Mouse (Mus musculus) frontal cortex, adult (tissue): ENCODE measurements around the gene Igf1r.
A peak's percentile ranks its signal among the peaks of the same experiment; 100 is the strongest.

Experiments
- ATAC-seq: cut with Nextera tagmentation; 2 replicates; pipeline ENCODE4 v1.9.2; 2017; ENCODE audit warnings: mild to moderate bottlenecking, moderate library complexity, mixed read lengths; ENCODE audit not compliant: low TSS enrichment

Igf1r gene

GRCm38 (mm10) chr7:68075401-68075800 lies 122.8 kb downstream of the Igf1r start:
- no peak for ATAC-seq

GRCm38 (mm10) chr7:68080122-68080845 lies 127.7 kb downstream of the Igf1r start:
- no peak for ATAC-seq

GRCm38 (mm10) chr7:68085338-68085737 lies 132.7 kb downstream of the Igf1r start:
- peak; percentile 28; the same call in 1 of the 2 replicates for ATAC-seq

DNA sequence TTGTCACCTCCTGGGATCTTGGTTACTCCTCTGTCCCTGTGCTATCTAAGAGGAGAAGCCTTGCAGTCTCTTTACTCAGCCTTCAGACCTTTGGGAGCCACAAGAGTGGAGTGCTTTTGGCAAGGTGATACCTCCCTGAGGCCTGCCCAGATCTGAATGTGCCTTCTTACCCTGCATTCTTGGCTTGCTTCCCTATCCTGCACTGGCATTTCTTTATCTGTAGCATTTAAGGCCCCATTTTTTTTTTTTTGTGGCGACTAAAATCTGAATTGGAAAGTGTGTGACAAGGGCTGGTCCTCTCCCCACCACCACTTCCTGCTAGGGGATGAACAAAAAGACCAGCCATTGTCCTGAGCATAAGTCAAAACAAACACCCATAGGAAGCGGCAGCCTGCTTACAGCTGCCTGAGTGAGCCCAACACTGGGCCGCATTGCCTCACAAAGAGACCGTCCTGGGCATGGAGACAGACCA lies 133.3 kb downstream of the Igf1r start:
- ATAC-seq: no peak

DNA sequence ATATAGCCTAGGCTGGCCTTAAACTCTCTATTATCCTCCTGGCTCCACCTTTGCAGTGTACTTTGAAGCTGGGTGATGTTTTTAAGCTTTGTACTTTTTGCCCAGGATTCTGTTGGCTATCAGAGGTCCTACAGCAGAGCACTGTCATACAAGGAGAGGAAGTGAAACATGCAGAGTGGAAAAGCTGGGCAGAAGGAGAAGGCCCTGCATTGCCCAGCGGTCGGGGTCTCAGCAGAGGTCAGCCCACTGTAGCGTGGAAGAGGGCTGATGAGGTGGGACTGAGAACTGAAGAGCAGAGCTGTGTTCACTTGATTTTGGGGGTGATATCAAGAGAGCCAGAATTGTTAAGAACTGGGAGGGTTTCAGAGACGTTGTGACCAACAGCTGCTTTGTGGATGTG lies 134.9 kb downstream of the Igf1r start:
- no peak for ATAC-seq

DNA sequence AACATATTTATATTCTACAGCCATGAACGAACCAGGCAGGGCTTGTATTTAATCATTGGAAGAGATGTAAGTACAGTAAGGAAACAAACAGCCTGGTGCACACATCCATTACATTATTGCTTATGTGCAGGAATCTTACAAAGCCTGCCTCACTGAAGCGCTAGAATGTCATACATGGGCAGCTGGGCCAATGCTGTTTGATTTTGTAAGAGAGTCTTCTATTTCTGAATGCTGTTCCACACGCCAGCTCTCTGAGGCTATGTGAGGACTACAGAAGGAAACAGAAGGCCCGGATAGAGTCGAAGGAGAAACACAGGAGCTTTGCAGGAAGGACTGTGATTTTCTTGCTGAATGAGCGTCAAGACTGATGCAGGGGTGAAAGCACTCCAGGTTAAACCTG lies 136.2 kb downstream of the Igf1r start:
- peak; percentile 92 for ATAC-seq

GRCm38 (mm10) chr7:68089725-68090124 lies 137.1 kb downstream of the Igf1r start:
- no peak for ATAC-seq

DNA sequence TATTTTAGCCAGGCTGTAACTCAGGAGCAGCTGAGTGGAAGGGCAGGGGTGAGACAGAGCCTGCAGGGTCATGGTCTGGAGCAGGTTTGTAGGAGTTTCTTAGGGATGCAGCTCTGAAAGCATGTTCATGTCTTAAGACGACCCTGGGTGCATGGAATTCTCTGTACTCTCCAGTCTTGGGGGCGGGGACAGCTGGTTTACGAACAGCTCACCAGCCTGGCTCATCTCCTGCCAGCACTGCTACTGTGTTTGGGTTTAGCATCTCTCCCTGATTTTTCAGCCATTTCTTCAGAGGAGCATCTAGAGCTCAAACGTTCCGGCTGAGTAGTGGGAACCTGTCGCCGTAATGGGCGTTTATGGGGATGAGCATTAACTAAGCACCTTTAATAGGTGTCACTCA lies 137.9 kb downstream of the Igf1r start:
- ATAC-seq: peak; percentile 56

GRCm38 (mm10) chr7:68092304-68092978 lies 139.8 kb downstream of the Igf1r start:
- ATAC-seq: no peak

- no peak for ATAC-seq
Observed at GRCm38 (mm10) chr7:68093817-68094216, 141.2 kb downstream of the Igf1r start.

DNA sequence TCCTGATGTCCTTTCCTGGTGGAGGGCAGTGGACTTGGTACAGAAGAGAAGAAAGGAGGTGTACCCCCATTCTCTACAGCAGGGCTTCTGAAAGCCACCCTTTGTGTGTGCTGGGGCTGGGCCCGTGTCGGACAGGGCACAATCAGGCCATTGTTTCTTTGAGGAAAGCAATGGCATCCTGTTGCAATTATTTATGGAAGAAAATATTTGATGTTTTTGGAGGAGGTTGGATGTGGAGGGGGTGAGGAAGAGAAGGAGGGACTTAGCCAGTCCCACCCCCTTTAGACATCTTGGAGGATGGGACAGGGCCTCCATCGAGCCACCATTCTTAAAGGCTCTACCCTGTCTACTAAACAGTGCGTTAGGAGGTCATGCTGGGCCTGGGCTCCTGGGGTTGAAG lies 142.9 kb downstream of the Igf1r start:
- no peak for ATAC-seq

- ATAC-seq: no peak
Observed at GRCm38 (mm10) chr7:68096411-68096810, 143.8 kb downstream of the Igf1r start.

GRCm38 (mm10) chr7:68097081-68097836 lies 144.6 kb downstream of the Igf1r start:
- no peak for ATAC-seq

GRCm38 (mm10) chr7:68098098-68098497 lies 145.5 kb downstream of the Igf1r start:
- ATAC-seq: peak; percentile 90

- no peak for ATAC-seq
Observed at GRCm38 (mm10) chr7:68100388-68100787, 147.8 kb downstream of the Igf1r start.

DNA sequence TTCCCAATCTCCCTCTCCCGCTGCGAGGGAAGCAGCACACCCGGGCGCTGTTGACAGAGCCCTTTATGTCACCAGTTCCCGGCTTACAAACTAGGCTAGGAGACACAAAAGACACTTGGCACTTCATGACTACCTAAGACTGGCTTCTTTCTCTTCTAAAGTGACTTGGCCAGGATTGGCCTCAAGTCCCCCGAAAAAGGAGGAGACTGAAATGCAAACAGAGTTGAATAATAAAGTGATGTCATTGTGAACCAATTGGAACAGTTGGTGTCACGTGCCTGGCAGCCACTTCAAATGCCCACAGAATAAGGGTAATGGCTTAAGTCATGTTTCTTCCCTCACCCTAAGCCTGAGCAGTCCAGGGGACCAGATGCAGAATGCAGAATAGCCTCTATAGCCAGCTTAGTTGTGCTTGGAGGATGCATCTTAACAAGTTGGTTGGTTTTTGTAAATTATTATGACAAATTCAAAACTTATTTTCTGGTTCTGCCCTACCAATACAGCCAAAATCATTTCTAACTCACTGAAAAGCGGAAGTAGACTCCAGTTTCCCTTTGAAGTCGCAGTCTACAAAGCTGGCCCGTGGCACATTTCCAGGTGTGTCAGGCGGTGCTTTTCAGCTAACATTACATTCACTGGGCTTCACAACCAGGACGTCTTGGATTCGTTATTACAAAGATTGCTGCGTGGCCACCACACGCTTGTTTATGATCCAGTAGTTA lies 150.0 kb downstream of the Igf1r start:
- ATAC-seq: peak; percentile 13; the same call in 1 of the 2 replicates

DNA sequence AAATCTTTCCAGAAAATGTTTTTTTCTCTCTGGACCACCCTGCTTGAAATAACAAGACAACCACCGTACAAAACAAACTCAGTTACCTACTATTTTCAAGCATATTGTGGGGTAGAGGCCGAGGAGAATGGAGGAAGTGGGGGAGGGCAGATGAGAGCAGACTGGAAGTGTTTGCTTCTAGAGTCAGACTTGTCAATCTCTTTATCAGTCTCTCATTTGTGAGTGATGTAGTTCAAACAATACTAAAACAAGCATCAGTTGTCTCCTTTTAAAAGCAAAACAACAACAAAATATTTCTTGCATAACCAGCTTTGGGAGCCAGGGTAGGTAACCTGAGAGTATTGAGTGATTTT lies 150.5 kb downstream of the Igf1r start:
- no peak for ATAC-seq

GRCm38 (mm10) chr7:68111532-68111931 lies 158.9 kb downstream of the Igf1r start:
- no peak for ATAC-seq

DNA sequence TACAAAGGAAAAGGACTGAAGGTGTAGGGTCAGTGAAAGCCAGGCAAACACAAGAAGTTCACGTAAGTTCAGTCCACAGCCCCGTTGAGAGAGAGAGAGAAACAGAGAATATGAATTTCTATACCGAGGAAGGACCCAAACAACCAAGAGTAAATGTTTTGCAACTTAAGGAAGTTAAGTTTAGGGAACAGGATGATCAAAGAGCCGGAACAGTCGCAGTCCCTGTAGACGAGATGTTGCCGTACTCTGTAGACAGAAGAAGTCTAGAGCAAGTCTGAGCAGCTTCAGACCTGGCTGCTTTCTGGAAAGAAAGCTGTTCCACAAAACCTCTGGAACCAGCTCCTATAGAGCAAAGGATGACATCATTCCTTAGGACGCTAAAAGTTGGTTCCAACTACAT lies 160.0 kb downstream of the Igf1r start:
- no peak for ATAC-seq

DNA sequence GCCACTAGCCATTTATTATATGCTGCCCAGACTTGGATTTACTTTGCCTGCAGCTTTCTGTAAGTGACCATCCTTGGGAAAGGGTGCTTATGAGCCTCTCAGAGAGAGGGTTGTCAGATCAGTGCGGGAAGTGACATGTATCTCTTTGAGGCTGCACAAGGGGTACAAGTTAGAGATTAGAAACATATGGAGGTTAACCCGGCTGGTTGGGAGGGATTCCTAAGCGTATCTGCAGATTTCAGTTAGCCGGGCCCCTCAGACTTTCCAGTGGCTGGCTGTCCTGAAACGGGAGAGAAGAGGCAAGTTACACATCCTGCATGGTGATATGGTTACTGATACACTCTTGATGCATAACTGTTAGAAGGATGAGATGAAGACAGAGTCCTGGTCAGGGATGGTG lies 161.7 kb downstream of the Igf1r start:
- no peak for ATAC-seq

DNA sequence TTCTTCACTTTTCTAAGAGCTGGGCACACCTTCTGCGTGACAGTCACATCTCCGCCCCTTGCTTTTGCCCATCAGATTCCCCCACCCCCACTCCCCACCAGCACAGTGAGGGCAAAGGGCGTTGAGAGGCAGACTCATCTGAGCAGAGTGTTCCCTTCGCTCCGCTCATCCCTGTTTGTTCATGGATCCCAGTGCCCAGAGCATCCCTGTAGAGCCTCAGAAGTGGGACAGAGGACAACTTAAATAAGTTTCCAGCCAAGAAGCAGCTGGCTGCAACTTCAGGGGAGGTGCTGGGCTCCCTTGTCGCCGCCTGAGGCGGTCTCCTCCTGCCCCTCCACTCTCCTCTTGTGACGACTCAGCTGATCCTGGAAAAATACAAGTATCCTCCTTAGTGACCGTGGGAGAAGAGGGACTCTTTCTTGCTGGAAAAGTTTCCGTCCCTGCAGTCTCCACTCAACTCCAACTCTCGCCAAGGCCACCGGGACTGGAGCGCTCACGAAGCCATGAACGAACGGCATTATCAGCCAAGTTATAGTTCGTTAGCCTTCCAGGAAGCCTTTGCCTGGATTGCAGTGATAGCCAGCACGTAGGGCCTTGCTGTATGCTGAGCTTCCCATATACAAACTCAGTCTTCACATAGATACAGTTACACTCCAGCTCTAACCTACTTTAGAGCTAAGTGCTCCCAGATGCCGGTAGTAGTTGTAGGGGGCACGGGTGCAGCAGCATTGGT lies 162.5 kb downstream of the Igf1r start:
- ATAC-seq: peak; percentile 32
